Mouse (Mus musculus) embryo, embryonic 9.5 days (tissue): ENCODE data around the gene Taok3.

Experiments
- DNase-seq: peaks from one replicate; pipeline ENCODE4 v3.0.0-alpha.2; 2017; ENCODE audit errors: extremely low spot score

The Taok3 gene

DNA sequence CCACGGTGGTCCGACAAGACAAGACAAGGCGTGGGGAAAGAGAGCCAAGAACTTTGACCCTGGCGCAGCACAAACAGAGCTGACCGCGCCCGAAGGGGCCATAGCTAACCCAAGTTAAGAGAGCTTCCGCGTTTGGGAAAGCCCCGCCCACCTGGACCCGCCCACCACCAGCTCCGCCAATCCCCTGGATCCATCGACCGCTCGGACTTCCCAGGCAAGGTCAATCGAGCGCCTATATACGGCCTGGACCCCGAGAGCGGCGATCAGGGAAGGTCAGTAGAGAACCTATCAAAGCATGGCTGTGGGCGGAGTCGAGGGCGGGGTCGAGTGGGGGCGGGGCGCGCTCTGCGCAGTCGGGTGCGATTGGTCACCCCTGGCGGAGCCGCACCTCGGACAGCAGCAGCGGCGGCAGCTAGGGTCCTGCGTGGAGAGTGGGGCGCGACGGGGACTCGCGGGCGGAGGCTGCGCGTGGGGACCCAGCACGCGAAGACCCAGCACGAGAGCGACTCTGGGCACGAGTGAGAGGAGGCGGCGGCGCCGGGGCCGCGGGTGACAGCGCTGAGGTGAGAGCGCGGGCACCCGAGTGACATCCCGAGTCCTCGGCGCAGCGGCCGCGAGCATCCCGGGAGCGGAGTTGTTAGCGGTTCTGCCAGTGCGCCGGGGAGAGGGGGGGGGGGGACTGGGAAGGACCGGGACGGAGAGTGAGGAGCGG is at the start of gene Taok3:
Gene Taok3, plus strand, starts transcription at position 353 of the 712 bp plus-strand sequence.
- peak; percentile 100 for DNase-seq

DNA sequence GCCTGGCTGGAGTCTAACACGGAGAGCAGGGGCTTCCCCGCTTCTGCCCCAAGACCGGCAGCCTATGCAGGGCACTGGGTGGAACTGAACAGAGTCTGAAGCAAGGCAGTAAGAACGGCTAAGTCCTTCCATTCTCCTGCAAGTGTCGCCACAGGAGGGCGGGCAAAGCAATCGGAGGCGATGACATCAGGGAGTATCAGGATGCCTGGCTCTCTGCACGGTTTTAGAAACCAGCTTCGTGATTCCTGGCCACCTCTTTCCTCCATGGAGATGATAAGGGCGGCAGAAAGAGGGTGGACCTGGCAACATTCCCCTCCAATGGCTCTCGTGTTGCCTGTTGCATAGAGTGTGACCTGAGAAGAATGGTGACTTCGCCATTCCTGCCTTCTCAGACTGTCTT is 32.2 kb upstream of the Taok3 start:
- DNase-seq = peak; percentile 24

DNA sequence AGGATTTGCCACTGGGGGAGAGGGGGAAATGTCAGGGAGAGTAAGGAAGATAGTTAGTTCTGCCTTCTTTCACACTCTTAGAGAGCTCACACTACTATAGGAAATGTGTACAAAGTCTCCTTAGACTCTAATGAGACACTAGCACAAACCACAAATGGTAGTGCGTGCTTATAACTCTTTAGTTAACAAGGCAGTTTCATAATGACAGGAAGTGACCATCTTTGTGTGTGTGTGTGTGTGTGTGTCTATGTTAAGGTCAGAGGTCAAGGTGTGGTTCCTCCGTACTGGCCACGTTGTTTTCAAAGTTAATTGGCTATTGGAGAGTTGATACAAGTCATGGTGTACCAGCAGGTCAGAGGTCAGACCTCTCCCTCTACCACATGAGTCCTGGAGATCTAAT is 30.8 kb upstream of the Taok3 start:
- DNase-seq = no peak

DNA sequence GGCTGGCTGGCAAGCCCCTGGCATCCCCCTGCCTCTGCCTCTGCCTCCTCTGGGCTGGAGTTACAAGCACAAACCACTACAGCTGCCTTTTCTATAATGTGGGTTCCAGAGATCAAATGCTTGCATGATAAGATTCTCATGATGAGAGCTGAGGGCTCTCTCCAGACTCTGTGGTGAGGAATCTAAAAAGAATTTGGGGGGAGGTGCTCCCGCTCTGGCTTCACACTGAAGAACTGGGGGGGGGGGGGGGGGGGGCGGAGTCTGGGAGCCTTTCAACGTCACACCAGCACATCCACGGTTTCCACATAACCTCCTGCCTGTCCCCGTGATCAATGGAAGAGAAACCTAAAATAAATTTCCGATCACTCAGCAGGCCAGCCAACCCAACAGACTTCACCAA is 30.1 kb upstream of the Taok3 start:
- no peak for DNase-seq

DNA sequence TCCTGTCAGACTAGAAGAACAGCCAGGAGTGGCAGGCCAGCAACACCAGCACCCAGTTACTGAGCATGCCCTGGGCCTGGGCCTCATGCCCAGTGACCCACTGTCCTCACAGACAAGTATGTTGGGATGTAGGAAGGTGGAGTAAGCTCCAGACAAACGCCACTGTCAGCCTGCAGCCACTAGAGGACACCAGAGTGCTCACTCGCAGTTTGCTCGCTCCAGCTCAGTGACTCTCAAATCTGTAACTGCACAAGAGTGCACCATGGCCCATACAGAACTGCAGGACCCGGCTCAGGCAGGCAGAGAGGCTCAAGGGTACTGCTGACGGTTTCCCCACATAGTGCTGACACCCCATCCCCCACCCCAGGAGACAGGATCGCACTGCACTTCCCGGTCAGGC is 25.5 kb upstream of the Taok3 start:
- DNase-seq = peak; percentile 27

DNA sequence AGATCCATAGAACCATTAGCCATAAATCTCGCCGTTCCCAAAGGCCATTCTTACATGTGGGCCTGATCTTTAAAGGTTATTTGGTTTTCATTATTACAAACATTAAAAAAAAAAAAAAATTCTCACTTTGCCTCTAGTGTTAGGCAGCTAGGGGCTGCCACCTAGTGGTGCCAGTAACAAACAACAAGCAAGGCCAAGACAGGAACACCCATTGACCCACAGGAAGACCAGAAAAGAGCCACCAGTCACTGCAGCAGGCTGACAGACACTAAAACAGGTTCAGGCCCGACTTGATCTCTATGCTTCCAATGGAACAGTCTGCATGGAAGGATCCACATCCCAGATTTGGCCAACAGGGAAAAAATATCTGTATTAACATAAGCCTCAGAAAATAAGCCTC is 23.2 kb upstream of the Taok3 start:
- peak; percentile 35 for DNase-seq

DNA sequence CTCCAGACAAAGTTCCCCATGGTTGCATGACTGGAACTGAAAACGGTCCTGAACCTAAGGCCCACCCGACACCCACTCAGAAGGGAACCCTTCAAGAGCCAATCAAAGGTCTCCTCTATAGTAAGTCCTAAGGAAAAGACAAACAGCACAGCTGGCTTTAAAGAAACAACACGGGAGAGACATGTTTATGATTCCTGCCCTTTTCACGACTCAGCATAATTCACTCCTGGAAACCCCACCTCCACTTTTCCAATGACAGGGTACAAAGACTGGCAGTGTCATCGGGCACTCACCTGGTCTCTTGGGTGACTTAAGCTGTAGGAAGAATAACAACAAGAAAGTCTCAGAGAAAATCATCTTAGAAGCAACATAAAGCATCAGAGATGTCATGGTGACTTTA is 20.9 kb upstream of the Taok3 start:
- no peak for DNase-seq

DNA sequence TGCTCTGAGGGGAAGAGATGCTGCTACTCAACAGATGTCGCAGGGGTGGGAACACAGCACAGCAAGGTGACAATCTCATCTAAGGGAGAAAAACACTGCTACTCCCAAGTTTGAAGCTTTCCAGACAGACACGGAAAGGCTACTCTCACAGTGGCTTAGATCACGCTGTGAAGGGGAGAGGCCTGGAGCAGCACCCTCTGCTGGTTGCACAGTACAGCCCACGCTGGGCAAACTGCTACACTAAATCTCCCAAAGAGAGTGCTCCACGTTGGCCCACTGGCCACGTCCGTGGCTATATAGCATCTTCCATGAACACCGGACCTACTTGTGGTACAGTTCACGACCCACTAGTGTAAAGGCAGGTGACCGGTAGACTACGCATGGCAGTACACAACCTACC is 20.2 kb upstream of the Taok3 start:
- DNase-seq = no peak

DNA sequence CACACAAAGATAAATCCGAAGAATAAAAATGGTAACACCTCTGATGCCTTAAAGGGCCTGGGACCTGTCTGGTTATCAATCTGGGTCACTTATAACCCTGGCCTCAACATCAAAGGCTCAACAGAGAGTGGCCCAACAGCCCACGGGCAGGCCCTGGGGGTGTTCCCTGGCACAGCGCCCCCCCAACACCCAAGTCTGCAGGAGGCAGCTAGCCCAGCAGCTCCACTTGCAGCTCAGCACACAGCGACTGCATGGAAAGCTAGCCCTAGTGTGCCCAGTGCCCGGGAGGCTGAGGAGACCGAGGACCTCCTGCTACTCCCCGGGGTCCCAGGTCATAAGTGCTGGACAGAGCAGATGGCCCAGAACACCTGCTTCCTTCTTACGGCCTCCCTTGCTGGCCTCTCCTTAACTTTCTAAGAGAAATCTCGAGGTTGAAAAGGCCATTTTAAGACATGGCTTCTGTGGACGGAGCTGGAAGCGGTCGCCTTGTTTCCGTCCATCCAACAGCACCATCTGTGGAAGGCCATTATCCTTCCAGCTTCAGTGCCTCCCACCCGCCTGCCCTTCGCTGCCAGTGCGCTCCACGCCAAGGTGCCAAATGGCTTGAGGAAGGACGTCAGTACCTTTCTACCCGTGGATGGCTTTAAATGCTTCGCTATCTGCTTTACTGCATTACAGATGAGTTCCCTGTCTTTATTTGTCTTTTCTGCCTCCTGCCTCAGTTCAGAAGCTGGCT is 16.6 kb upstream of the Taok3 start:
- DNase-seq = no peak

DNA sequence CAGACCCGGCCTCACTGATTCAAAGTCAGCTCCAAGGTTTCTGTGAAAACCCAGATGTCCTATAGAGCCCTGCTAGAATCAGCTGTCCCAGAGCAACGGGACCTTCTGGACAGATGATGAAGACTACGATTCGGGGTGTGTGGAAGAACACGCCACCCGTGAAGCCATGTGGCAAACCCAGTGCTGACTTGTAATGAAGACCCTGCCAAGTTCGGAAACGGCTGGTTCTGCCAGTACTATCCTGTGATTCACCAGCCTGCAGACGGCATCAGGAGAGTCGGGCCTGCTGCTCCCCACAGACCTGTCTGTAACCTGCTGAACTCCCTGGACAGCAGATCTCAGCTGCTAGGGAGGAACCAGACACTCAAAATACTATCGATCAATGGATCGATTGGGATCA is 15.6 kb upstream of the Taok3 start:
- DNase-seq = no peak

DNA sequence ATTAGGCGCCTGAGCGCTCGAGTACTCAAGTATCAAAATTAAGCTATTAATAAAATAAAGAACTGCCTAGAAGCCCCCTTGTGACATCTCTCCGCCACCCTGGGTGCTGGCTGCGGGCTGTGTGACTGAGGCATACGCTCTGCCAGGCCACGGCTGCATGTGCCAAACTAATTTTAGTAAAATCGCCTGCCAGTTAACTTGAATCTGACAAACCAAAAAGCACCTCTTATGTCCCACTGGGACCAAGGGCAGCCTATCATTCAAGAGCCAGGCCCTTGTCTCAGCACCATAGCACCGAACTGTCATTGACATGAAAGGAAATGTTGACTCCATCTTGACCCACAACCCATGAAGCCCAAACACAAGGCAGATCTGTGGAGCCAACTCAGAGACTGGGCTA is 14.2 kb upstream of the Taok3 start:
- no peak for DNase-seq

DNA sequence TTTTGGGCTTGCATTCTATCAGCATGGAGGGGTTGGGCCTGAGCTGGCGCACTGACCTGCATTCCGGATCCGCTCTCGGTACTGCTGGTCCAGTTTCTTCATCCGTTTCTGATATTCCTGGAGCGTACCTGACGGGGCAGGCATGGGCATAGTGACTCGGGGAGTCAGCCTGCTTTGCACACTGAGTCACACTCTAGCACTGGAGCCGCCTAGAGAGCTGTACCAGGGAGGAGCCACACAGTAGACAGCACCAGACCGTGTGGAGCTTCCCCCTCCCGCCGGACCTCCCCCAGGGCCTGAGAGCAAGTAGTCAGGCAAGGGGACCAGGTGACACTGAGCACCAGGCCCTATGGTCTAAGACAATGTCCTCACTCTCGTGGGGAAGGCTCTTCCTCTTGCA is 11.6 kb upstream of the Taok3 start:
- DNase-seq = no peak

DNA sequence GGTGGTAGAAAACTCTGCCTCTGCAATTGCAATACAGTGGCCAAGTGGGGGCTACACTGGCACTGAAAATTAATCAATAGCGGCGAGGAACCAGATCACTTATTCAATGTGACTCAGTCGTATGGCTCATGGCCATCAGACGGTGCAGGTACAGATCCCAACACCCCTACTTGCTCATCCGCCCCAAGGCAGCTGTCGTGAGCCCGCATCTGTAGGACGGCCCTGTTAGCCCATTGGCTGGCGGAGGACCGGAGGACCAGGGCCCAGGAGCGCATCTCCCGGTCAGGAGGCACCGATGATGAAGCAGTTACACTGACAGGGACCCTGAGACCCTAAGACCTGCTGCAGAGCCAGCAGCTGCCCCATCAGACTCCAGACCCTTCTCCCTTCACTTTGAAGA is 11.2 kb upstream of the Taok3 start:
- no peak for DNase-seq

DNA sequence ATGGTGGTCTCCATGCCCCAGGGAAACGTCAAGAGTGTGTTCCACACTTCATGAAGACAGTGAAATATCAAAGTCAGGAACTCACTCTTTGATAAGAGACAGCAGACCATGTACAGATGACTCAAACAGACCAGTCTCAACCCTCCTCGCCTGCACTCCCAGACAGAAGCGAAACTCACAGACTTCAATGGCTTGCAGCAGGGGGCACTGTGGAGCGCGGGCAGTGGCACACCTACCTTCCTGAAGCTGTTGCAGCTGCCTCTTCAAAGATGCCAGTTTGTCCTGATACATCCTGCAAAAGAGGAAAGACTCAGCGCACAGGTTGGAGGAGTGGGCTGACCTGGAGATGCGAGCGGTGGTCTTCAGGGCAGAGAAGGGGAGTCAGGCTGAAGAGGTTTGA is 10.4 kb upstream of the Taok3 start:
- no peak for DNase-seq

DNA sequence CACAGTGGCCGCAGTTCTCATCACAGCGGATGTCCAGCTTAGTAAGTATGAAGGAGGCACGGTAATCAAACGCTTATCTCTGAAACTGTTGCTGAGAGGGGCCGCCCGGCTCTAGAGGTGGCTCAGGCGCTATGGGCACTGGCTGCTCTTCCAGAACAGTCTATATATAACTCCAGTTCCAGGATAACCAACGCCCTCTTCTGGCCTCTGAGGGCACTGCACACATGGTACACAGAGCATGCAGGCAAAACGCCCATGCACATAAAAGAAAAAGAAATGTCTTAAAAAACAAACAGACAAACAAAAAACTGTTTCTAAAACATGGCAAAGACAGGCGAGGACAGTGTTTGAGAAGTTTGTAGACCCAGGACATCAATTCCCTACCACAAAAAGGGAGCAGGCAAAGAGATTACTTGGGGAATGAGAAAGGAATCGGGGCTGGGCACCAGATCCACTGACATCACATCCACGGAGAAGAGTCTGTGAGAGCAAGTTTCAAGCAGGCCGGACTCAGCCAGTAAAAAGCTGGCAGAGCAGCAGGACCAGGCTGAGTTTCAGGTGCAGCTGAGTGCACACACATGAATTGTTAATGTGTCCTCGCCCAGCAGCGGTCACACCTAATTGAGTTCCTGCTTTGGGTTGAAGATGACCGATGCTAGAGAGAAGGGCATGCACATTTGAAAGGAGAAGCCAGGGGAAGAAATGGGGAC is 8.7 kb upstream of the Taok3 start:
- no peak for DNase-seq

DNA sequence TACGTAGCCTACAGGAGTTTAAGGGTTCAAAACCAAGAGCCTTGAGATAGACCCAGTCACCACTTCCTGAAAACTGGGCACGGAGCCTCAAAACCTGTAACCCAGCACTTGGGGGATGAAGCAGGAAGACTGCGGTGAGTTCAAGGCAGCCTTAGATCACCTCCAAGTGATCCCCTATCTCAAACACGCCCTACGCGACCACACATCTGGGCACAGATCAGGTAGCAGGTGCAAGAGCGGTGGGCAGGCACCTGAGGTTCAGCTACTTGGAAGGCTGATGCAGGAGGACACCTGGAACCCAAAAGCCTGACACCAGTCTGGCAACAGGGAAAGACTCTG is 8.2 kb upstream of the Taok3 start:
- DNase-seq = no peak

DNA sequence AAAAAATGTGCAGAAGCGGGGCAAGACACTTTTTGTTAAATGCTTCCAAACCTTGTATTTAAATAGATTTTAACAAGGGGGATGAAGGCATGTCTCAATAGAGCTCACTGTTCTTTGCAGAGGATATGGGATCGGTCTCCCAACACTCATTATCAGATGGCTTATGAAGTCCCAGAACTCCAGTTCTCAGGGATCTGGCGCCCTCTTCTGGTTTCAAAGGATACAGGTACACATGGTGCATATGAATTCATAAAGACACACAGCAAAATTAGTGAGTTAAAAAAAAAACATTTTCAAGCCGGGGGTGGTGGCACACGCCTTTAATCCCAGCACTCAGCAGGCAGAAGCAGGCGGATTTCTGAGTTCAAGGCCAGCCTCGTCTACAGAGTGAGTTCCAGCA is 6.6 kb upstream of the Taok3 start:
- DNase-seq = no peak

DNA sequence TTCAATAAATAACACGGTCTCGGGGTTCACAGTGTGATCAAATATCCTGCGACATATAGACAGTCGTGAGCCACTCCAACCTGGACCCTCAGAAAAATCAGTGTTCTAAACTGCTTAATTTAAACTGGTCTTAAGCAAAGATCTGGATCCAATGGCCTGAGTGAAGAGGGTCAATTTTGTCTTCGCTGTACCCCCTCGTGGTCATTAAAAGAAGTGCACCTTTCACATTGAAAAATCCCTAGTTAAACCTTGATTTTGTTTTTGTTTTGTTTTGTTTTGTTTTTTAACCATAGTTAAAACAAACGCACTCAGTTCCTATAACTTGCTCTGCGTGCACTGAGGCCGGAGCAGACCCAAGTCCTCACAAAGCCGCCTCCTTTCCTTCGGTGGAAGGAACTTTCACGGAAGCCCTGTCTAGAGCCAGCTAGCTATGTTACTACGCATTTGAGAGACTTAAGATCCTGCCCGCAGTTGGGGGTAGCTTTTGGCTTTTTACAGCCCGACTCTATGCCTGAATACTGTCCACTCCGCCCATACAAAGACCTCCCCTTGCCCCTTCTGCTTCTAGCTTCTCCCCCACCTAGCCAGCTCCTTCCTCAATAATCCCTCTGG is 5.2 kb upstream of the Taok3 start:
- DNase-seq = peak; percentile 23

DNA sequence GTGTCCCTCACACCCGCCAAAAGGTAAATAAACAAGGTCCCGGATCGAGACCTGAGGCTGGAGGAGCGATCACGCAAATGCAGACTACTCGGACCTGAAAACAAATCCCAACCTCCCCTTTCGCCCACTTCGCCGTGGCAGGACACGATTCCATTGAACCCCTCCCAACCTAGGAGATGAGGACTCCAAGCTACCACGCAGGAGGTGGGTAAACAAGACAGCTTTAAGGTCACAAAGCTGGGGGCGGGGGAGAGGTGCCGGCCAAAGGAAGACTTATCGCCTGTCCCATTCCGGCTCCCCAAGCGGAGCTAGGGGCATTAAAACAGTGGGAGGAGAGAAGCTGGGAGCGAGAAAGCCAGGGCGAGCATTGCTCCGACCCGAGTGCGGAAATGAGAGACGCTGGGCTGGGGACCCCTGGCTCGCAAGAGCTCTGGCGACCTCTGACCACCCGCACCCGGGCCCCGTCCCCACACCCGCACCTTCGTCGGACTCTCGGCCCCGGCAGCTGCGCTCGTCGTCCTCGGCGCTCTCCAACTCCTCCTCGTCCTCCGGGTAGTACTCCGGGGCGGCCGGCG is 4.6 kb upstream of the Taok3 start:
- DNase-seq = peak; percentile 52

DNA sequence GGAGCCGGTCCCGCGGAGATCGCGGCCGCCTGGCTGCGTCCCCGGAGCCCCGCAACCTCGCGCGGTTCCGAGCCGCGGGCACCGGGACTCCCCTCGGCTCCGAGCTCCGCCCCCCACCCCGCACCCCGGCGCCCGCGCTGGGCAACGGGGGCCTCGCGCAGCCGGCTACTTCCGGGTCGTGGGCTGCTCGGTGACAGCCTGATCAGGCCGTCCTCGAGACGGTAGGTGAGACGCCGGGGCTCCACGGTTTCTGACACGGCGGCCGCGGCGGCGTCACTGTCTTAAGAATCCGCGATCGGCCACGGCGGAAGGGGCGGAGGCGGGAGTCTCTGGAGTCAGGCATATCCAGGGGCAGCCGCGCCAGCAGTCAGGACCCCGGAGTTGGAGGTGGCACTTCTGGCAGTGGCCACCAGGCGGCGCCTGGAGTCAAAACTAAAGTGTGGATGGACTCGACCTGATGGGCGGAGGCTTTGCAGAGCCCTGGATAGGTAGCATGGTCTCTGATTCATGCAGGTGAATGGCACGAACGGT is 4.0 kb upstream of the Taok3 start, which contains the start of gene Suds3:
Gene Suds3, minus strand, starts transcription at position 278 of the 531 bp plus-strand sequence.
- peak; percentile 93 for DNase-seq

DNA sequence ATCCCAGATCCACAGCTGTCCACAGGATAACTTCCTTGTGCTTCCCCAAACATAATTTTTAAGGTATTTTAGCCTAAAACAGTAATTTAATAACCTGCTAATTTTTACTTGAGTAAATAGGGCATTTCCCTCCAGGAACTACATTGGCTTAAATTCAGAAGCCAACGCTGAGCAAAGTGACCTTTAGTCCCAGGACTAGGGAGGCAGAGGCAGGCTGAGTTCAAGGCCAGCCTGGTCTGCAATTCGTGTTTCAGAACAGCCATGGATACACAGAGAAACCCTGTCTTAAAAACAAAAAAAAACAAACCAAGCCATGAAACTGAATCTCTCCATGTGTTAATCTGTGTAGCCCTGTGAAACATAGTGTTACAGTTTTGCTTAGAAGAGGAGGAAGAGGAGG is 3.3 kb upstream of the Taok3 start:
- DNase-seq = no peak

DNA sequence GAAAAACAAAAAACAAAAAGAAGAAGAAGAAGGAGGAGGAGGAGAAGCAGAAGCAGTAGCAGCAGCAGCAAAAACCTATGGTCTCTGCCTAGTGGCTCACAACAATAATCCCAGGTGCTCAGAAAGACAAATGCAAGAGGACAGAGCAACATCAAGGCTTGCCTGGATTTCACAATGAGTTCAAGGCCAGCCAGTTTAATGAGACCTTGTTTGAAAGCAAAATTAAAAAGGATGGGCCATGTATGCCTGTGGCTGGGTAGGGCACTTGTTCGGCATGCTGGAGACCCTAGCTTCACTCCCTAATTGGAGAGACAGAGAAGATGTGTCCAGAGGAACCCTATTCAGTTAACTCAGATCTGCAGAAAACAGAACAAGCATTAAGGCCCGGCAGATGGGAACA is 2.7 kb upstream of the Taok3 start:
- DNase-seq = no peak
